Mouse (Mus musculus) CH12.LX (cell line): ENCODE data around the gene Plxna1. TPM values are rescaled to one million over a fixed set of nuclear protein-coding genes. Genes with fewer than 3 reads are reported as not detected.

Experiments
- DNase-seq: peaks from one replicate; pipeline ENCODE4 v3.0.0-alpha.2; 2013; ENCODE audit errors: extremely low read depth
- H3K27ac ChIP-seq: 2 replicates; pipeline ENCODE4 v1.5.1; 2012; ENCODE audit warnings: low read depth, mild to moderate bottlenecking, control low read depth, moderate library complexity; ENCODE audit not compliant: insufficient read depth
- H3K27me3 ChIP-seq: replicated peaks from 2 replicates; pipeline ENCODE3; 2012; ENCODE audit warnings: inconsistent platforms
- H3K36me3 ChIP-seq, 2 experiments: replicated peaks in 1 of 2; 2 replicates each; pipeline versions ENCODE3 to v1.6.1; 2012; ENCODE audit warnings: inconsistent platforms in 1 of 2, low read length in 1 of 2, mild to moderate bottlenecking in 1 of 2, mixed read lengths in 1 of 2, moderate library complexity in 1 of 2; ENCODE audit not compliant: control insufficient read depth in 1 of 2, insufficient read depth in 1 of 2
- H3K4me1 ChIP-seq, 2 experiments: 2 replicates each; pipeline ENCODE4 v1.6.1; 2012; ENCODE audit warnings: inconsistent platforms in 1 of 2, moderate library complexity in 1 of 2; ENCODE audit not compliant: insufficient read depth in 2 of 2, control insufficient read depth in 1 of 2
- H3K4me2 ChIP-seq: 2 replicates; pipeline ENCODE4 v1.6.1; 2012; ENCODE audit warnings: low read depth, mild to moderate bottlenecking, control low read depth; ENCODE audit not compliant: poor library complexity, insufficient read depth, severe bottlenecking
- H3K4me3 ChIP-seq, 3 experiments: fragments of 150-350 bp in 1 of 3; sonication (generic) in 1 of 3; replicated peaks in 1 of 3; 2 replicates each; pipeline versions ENCODE3 to v1.5.1; 2011 to 2012; ENCODE audit warnings: low read depth in 2 of 3, low read length in 2 of 3, mild to moderate bottlenecking in 2 of 3, moderate library complexity in 2 of 3, control low read depth in 1 of 3, improper control_type of control experiment in 1 of 3, inconsistent platforms in 1 of 3, mixed read lengths in 1 of 3; ENCODE audit not compliant: poor library complexity in 1 of 3
- H3K79me2 ChIP-seq: replicated peaks from 2 replicates; pipeline ENCODE4 v1.6.1; 2012; ENCODE audit warnings: mild to moderate bottlenecking, moderate library complexity; ENCODE audit not compliant: control insufficient read depth, poor library complexity, insufficient read depth, severe bottlenecking; ENCODE audit errors: extremely low read depth
- H3K9ac ChIP-seq: 2 replicates; pipeline ENCODE4 v1.6.1; 2012; ENCODE audit warnings: low read depth, mild to moderate bottlenecking, control low read depth, moderate library complexity; ENCODE audit not compliant: insufficient read depth
- H3K9me3 ChIP-seq: replicated peaks from 2 replicates; pipeline ENCODE3; 2012; ENCODE audit warnings: low read length, inconsistent platforms, mixed read lengths
- BHLHE40 ChIP-seq: IDR thresholded peaks from 2 replicates; pipeline ENCODE4 v1.6.1; 2011; ENCODE audit warnings: mild to moderate bottlenecking, low read depth, low read length, improper control_type of control experiment
- CHD1 ChIP-seq: IDR thresholded peaks from 2 replicates; pipeline ENCODE4 v1.6.1; 2012; ENCODE audit warnings: low read depth, low read length, improper control_type of control experiment, inconsistent platforms
- CHD2 ChIP-seq: IDR thresholded peaks from 2 replicates; pipeline ENCODE4 v1.6.1; 2011; ENCODE audit warnings: low read length, improper control_type of control experiment
- CTCF ChIP-seq, 2 experiments: IDR thresholded peaks in 1 of 2; conservative IDR thresholded peaks in 1 of 2; 2 replicates each; pipeline ENCODE4 v1.5.1; 2011 to 2012; ENCODE audit warnings: low read depth in 2 of 2, low read length in 2 of 2, improper control_type of control experiment in 1 of 2, inconsistent platforms in 1 of 2, mild to moderate bottlenecking in 1 of 2, moderate library complexity in 1 of 2
- E2F4 ChIP-seq: IDR thresholded peaks from 2 replicates; pipeline ENCODE4 v1.6.1; 2011; ENCODE audit warnings: low read depth, low read length, improper control_type of control experiment; ENCODE audit not compliant: insufficient replicate concordance
- EP300 ChIP-seq: IDR thresholded peaks from 2 replicates; pipeline ENCODE4 v1.6.1; 2011; ENCODE audit warnings: low read length, improper control_type of control experiment
- HCFC1 ChIP-seq: IDR thresholded peaks from 2 replicates; pipeline ENCODE4 v1.6.1; 2012; ENCODE audit warnings: low read depth, mild to moderate bottlenecking, inconsistent platforms, low read length, improper control_type of control experiment
- IRF4 ChIP-seq: IDR thresholded peaks from 2 replicates; pipeline ENCODE4 v1.6.1; 2014; ENCODE audit warnings: low read depth, mild to moderate bottlenecking, inconsistent platforms, low read length, improper control_type of control experiment
- JUN ChIP-seq: IDR thresholded peaks from 2 replicates; pipeline ENCODE4 v1.6.1; 2011; ENCODE audit warnings: low read depth, mild to moderate bottlenecking, low read length, improper control_type of control experiment, moderate library complexity; ENCODE audit not compliant: insufficient read depth
- JUND ChIP-seq: conservative IDR thresholded peaks from 2 replicates; pipeline ENCODE4 v1.6.1; 2011; ENCODE audit warnings: low read depth, low read length, improper control_type of control experiment
- MAFK ChIP-seq: IDR thresholded peaks from 2 replicates; pipeline ENCODE4 v1.6.1; 2011; ENCODE audit warnings: low read length, improper control_type of control experiment; ENCODE audit not compliant: insufficient replicate concordance
- MAX ChIP-seq: IDR thresholded peaks from 2 replicates; pipeline ENCODE4 v1.6.1; 2011; ENCODE audit warnings: low read length, improper control_type of control experiment
- MAZ ChIP-seq: IDR thresholded peaks from 2 replicates; pipeline ENCODE4 v1.6.1; 2012; ENCODE audit warnings: low read depth, mild to moderate bottlenecking, inconsistent platforms, low read length, improper control_type of control experiment, moderate library complexity
- MXI1 ChIP-seq: IDR thresholded peaks from 2 replicates; pipeline ENCODE4 v1.6.1; 2011; ENCODE audit warnings: mild to moderate bottlenecking, low read depth, low read length, improper control_type of control experiment
- NRF1 ChIP-seq: IDR thresholded peaks from 2 replicates; pipeline ENCODE4 v1.6.1; 2014; ENCODE audit warnings: low read depth, mild to moderate bottlenecking, inconsistent platforms, low read length, improper control_type of control experiment, moderate library complexity
- PAX5 ChIP-seq: IDR thresholded peaks from 2 replicates; pipeline ENCODE4 v1.6.1; 2012; ENCODE audit warnings: low read length, inconsistent platforms, mixed read lengths
- POLR2AphosphoS2 ChIP-seq: IDR thresholded peaks from 2 replicates; pipeline ENCODE4 v1.6.1; 2011; ENCODE audit warnings: low read depth, low read length, improper control_type of control experiment
- RAD21 ChIP-seq: IDR thresholded peaks from 2 replicates; pipeline ENCODE4 v1.6.1; 2011; ENCODE audit warnings: low read depth, mild to moderate bottlenecking, low read length, improper control_type of control experiment, moderate library complexity
- RCOR1 ChIP-seq: conservative IDR thresholded peaks from 2 replicates; pipeline ENCODE4 v1.6.1; 2012; ENCODE audit warnings: low read depth, mild to moderate bottlenecking, inconsistent platforms, low read length, improper control_type of control experiment
- SIN3A ChIP-seq: IDR thresholded peaks from 2 replicates; pipeline ENCODE4 v1.6.1; 2012; ENCODE audit warnings: low read length, improper control_type of control experiment, inconsistent platforms
- UBTF ChIP-seq: IDR thresholded peaks from 2 replicates; pipeline ENCODE4 v1.6.1; 2012; ENCODE audit warnings: low read depth, mild to moderate bottlenecking, inconsistent platforms, low read length, improper control_type of control experiment, moderate library complexity
- USF1 ChIP-seq: IDR thresholded peaks from 2 replicates; pipeline ENCODE4 v1.6.1; 2014; ENCODE audit warnings: low read depth, mild to moderate bottlenecking, inconsistent platforms, low read length, improper control_type of control experiment
- USF2 ChIP-seq: conservative IDR thresholded peaks from 2 replicates; pipeline ENCODE4 v1.6.1; 2011; ENCODE audit warnings: low read depth, low read length, improper control_type of control experiment
- ZKSCAN1 ChIP-seq: IDR thresholded peaks from 2 replicates; pipeline ENCODE4 v1.6.1; 2012; ENCODE audit warnings: low read depth, inconsistent platforms, low read length, improper control_type of control experiment, borderline replicate concordance
- dilution Hi-C: fragments of 300-500 bp; cut with MboI; formaldehyde crosslinking; loops from 2 replicates; pipeline ENCODE4 v1.14.3; 2020; ENCODE audit warnings: low sequenced_read_pairs; ENCODE audit not compliant: extremely low pct_unique_long_range_greater_than_20kb, extremely low pct_ligation_motif_present
- in situ Hi-C: fragments of 300-500 bp; cut with MboI; formaldehyde crosslinking; loops from 3 replicates; pipeline ENCODE4 v1.14.3; 2019; ENCODE audit warnings: low sequenced_read_pairs, low pct_ligation_motif_present, low pct_unique_long_range_greater_than_20kb, mixed read lengths
- polyA plus RNA-seq: library from polyadenylated mRNA; unstranded; fragments of >175 nt; gene quantifications from 2 replicates; pipeline ENCODE4 v1.2.1, GENCODE M21; 2012; ENCODE audit warnings: low read depth; ENCODE audit not compliant: insufficient read length
- total RNA-seq, 2 experiments: library from RNA; depleted of rRNA; stranded (reverse); fragments of 300-350 nt in 1 of 2; fragments of >200 nt in 1 of 2; gene quantifications; 2 replicates each; pipeline ENCODE4 v1.2.3; 2012 to 2014

The Plxna1 gene
- total and polyA plus RNA-seq, 3 experiments = 8.9 to 29.5 (median 18.5) TPM

DNA sequence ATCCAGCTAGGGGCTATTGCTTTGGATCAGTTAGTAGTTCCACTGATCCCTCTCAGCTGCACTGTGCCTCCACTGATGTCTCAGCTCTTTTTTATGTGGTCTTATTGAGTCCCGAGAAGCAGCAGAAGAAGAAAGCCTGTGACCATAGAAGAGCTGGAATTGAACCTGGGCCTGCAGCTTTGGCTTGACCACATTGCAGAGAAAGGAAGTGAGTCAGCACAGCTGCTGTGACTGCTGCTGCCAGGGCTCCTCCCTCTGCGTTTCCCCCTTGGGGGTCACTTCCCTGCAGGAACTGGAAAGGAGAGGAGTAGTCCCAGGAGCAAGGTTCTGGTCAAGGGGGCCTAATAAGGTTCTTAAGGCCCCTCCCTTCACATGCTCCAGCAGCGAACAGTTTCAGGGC lies 1.9 kb upstream of the Plxna1 start:
- Histone ChIP-seq H3K9ac (no peak overlapping the region), H3K36me3 (peaks cover 0 to 11% of the 10 kb centered on the region in 2 experiments), H3K27me3 (no peaks in the 10 kb centered on the region), H3K4me3 (no peak overlapping the region), H3K4me1 (peaks cover 20 to 43% of the 10 kb centered on the region in 2 experiments), H3K79me2 (peaks cover 6% of the 10 kb centered on the region), H3K9me3 (no peaks in the 10 kb centered on the region), H3K4me2 (no peak overlapping the region), H3K27ac (no peak overlapping the region)
- dilution Hi-C loops (no loop called here), in situ Hi-C loops (loop anchor here (5.0 kb wide), 1 partner anchor 98 kb away; no protein-coding TSS in a partner anchor)
- DNase-seq = no peak
- TF ChIP-seq MXI1 (no peak), EP300 (no peak), ZKSCAN1 (no peak), PAX5 (no peak), JUN (no peak), POLR2AphosphoS2 (no peak), USF2 (no peak), NRF1 (no peak), JUND (no peak), IRF4 (no peak), RAD21 (no peak), UBTF (no peak), SIN3A (no peak)

DNA sequence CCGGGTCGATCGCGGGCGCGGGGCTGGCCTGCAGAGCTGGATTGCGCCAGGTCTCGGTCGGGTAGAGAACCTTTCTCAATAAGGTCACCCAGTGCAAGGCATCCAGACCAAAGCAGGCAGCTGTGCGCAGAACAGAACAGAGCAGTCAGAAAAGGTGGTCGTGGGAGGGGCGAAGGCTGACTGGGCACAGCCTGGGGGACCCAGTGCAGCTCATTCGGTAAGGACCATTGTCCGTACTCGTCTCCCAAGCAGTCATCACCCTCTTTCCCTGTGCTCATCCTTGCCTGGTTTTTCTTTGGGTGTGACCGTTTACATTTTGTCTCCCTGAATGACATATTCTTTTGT lies 659 bp upstream of the Plxna1 start:
- no peaks in the 10 kb centered on the region for H3K27me3 ChIP-seq
- DNase-seq = no peak
- peaks cover 0 to 17% of the 10 kb centered on the region in 2 experiments for H3K36me3 ChIP-seq
- peaks cover 20 to 48% of the 10 kb centered on the region in 2 experiments for H3K4me1 ChIP-seq
- in situ Hi-C loops = loop anchor here (5.0 kb wide), 1 partner anchor 99 kb away; no protein-coding TSS in a partner anchor
- no peak overlapping the region for H3K27ac ChIP-seq
- no peak overlapping the region for H3K4me3 ChIP-seq
- H3K4me2 ChIP-seq = no peak overlapping the region
- peaks cover 8% of the 10 kb centered on the region for H3K79me2 ChIP-seq
- dilution Hi-C loops = no loop called here
- H3K9me3 ChIP-seq = no peaks in the 10 kb centered on the region
- TF ChIP-seq ZKSCAN1 = no peak
- H3K9ac ChIP-seq = no peak overlapping the region

DNA sequence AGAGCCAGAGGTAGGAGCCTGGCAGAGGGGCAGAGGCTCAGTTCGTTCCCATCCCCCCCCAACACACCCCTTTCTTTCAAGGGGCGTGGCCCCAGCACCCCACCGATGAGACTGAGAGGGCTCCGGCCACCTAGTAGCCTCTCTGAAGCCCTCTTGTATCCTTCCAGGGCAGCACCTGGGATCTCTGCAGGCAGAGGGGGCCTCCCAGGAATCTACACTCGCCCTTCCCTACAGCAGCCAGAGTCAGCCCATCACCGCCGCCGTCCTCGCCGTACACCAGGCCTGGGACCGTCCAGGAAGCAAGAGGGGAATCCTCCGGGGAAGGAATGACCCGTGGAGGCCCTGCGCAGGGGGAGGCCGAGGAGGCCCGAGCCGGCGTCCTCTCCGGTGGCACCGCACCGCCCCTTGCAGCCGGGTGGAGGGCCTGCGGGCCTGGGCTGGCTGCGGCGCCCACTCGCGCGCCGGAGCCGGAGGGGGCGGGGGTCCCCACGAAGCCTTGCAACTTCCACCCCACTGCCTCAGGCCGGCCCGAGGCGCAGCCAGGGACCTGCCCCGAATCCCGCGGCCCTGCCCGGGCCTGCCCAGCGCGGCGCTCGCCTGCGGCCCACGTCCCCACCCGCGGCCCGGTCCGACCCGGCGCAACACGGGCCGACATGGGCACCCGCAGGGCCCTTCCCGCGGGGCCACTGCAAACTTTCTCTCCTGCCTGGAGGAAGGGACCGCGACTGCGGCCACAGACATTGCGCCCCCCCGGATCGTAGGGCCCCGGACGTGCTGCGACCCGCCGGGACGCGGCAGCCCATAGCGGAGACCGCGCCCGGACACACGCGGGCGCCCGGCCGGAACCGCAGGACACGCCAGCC lies 771 bp downstream of the Plxna1 start:
- H3K9ac ChIP-seq = peak overlapping the region; percentile 81
- H3K4me1 ChIP-seq = peaks cover 25 to 53% of the 10 kb centered on the region in 2 experiments
- H3K27me3 ChIP-seq = no peaks in the 10 kb centered on the region
- peaks cover 8% of the 10 kb centered on the region for H3K79me2 ChIP-seq
- no peak for DNase-seq
- H3K4me2 ChIP-seq = peak overlapping the region; percentile 44
- in situ Hi-C loops (loop anchor here (5.0 kb wide), 1 partner anchor 101 kb away; no protein-coding TSS in a partner anchor), dilution Hi-C loops (no loop called here)
- peaks cover 8 to 32% of the 10 kb centered on the region in 2 experiments for H3K36me3 ChIP-seq
- H3K27ac ChIP-seq = no peak overlapping the region
- peak overlapping the region; percentile 59 to 96 (median 84) for H3K4me3 ChIP-seq
- no peaks in the 10 kb centered on the region for H3K9me3 ChIP-seq
- no peak for TF ChIP-seq PAX5
- TF ChIP-seq HCFC1 = no peak
- no peak for TF ChIP-seq CHD1
- TF ChIP-seq SIN3A = no peak; the same call in none of the 2 replicates
- 0 out of 4 replicates have a peak, but pooled peaks of 1 of the 2 experiments have one; percentile 4 for TF ChIP-seq CTCF (conservative IDR thresholded peaks at IDR 0.05 in 1 of 2, IDR thresholded peaks at IDR 0.05 in 1 of 2; ENCODE audit: low read depth in 2 of 2, low read length in 2 of 2)
- no peak for TF ChIP-seq RCOR1
- no peak for TF ChIP-seq MAFK
- TF ChIP-seq POLR2AphosphoS2 = no peak
- TF ChIP-seq ZKSCAN1 = no peak
- TF ChIP-seq IRF4 = no peak
- no peak for TF ChIP-seq USF2
- TF ChIP-seq MAZ = no peak
- no peak for TF ChIP-seq E2F4
- no peak for TF ChIP-seq MAX
- no peak for TF ChIP-seq USF1
- no peak for TF ChIP-seq BHLHE40
- TF ChIP-seq CHD2 = peak; percentile 31; the same call in 1 of the 2 replicates
